Mouse (Mus musculus) Patski (cell line): ENCODE data around the gene Pigk. TPM values are rescaled to one million over a fixed set of nuclear protein-coding genes. Genes with fewer than 3 reads are reported as not detected.

Experiments used
- ATAC-seq: fragments of 100-300 bp; one replicate; pipeline ENCODE4 v1.8.0; 2021
- CTCF ChIA-PET: fragments of 350-600 bp; sonication (Branson Sonifier 250); formaldehyde crosslinking; loops from one replicate; lab custom pipeline; 2022; ENCODE audit warnings: inconsistent platforms; lab: Charles Lee
- POLR2A ChIA-PET: fragments of 350-600 bp; sonication (Branson Sonifier 250); formaldehyde crosslinking; loops from one replicate; lab custom pipeline; 2022; ENCODE audit warnings: antibody characterized with exemption, inconsistent platforms; lab: Charles Lee
- DNase-seq: peaks from one replicate; pipeline ENCODE4 v3.0.0-alpha.2; 2011; ENCODE audit warnings: low read depth, low spot score
- H3K27me3 ChIP-seq: fragments of 371-371 bp; one replicate; pipeline ENCODE4 v1.5.1; 2021
- CTCF ChIP-seq: fragments of 100-300 bp; IDR thresholded peaks from one replicate; pipeline ENCODE4 v1.5.1; 2021
- in situ Hi-C: fragments of 300-500 bp; cut with MboI; formaldehyde crosslinking; loops from 3 replicates; pipeline ENCODE4 v1.11.1; 2018; ENCODE audit warnings: low pct_unique_long_range_greater_than_20kb, mixed read lengths
- polyA plus RNA-seq: library from polyadenylated mRNA; unstranded; gene quantifications from one replicate; pipeline ENCODE4 v1.2.3, GENCODE M21; 2021

Pigk gene
- polyA plus RNA-seq, 1 experiment from 2014 or later: 103 TPM

GRCm38 (mm10) chr3:153024016-153024415 lies 310.1 kb downstream of the Pigk start:
- no peak for DNase-seq
- in situ Hi-C loops: no loop called here
- ATAC-seq: no peak
- H3K27me3 ChIP-seq: no peaks in the 10 kb centered on the region
- TF ChIP-seq CTCF: no peak
- CTCF ChIA-PET: interaction anchor here (1.1 to 1.6 kb wide), 3 partner anchors 11 to 13 kb away, joined by 3 to 4 read pairs (median 4); no protein-coding TSS in a partner anchor
- POLR2A ChIA-PET: interaction anchor here (0.6 kb wide), 1 partner anchor 636 kb away, joined by 4 read pairs; no protein-coding TSS in a partner anchor

Other genes starting within 250 kb of the Pigk start
- 5.2 TPM for gene Ak5, start 45.7 kb upstream of the Pigk start, polyA plus RNA-seq